Mouse (Mus musculus) erythroblast, adult 5-6 weeks (primary cell): ENCODE measurements around the gene Dock2. TPM values are rescaled to one million over a fixed set of nuclear protein-coding genes. Genes with fewer than 3 reads are reported as not detected.

Source experiments
- ATAC-seq: replicated peaks from 2 replicates; pipeline ENCODE4 v1.8.0; 2016; ENCODE audit warnings: moderate number of reproducible peaks, mild to moderate bottlenecking, moderate TSS enrichment, inconsistent platforms; ENCODE audit not compliant: poor library complexity, low FRiP score, severe bottlenecking
- total RNA-seq, 2 experiments: library from RNA; stranded (forward) in 1 of 2; stranded (reverse) in 1 of 2; fragments of 150-400 nt in 1 of 2; fragments of 200-764, 138-1000 nt in 1 of 2; gene quantifications; 2 replicates each; pipeline versions ENCODE4 v1.2.3 to v1.2.4; 2015 to 2017; ENCODE audit warnings: low replicate concordance in 2 of 2

Gene Dock2
- total RNA-seq, 2 experiments from 2014 or later = 32.6 to 35.9 TPM

DNA sequence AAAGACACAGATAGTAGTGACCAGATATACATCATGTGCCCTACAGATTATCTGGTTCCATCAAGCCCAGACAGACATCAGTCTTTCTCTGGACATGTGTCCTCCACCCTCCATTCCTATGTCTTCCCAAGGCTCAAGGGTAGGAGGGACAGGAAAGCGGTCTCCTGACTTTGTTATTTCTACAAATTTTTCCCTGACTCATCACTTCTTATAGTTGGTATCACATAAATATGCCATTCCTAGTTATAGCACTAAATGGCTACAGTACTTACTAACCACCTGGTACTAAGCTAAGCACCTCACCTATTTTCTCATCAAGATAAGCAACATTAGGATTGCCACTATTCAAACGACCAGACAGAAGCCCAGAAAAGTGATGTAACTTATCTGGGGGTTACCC is 345.3 kb downstream of the Dock2 start:
- ATAC-seq = no peak

GRCm38 (mm10) chr11:34437446-34437845 is 346.2 kb downstream of the Dock2 start:
- no peak for ATAC-seq

DNA sequence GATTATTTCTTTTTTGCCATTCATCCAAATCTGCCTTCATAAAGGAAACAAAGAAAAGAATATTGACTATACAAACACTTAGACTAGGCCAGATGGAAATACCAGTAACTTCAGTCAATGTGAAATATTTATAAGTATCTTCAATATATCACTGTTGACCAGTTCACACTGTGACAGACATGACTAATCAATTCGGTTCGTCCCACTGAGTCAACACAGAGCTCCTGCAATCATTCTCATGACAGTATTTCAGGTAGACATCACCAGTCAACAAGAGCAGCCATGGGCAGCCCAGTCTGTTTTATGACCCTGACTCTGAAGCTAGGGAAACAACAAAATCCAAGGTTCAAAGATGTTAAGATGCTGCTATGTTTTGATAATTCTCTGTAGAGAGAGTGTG is 351.7 kb downstream of the Dock2 start:
- ATAC-seq = no peak

DNA sequence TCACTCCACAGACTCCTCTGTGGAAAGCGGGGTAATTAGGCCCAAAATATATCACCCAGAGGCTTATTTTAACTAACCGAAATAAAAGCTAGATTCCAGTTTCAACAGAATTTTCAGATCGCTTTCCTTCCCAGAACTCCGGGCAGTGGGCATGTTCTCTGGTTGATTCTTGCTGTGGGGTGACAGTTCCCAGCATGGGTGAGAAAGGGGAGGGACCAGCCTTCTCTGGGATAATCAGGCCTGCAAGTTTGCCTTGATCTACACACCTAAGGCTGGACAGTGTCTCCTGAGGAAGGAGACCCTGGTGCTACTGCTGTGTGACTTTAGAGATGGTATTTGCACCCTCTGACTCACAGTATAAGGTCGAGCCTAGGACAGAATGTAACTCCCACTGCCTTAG is 352.3 kb downstream of the Dock2 start:
- no peak for ATAC-seq

GRCm38 (mm10) chr11:34430940-34431339 is 352.8 kb downstream of the Dock2 start:
- no peak for ATAC-seq

- no peak for ATAC-seq
These were observed 356.5 kb downstream of the Dock2 start for GRCm38 (mm10) chr11:34427212-34427611.

DNA sequence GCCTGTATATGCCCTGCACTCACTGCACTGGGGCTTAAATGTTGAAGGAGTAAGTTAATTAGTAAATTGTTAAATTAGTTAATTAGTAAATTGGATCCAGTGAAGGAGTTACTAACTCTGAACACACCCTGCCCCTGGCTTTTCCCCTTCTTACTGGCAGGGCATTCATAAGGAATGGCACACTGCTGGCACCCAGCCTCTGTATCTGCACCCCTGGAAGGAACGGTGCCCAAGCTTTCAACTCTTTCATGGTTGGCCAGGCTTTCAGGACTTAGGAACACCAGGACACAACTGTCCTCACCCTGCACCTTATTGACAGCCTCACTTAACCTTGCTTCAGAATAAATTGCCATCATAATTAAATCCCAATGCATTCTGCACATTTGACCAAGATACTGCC is 359.1 kb downstream of the Dock2 start:
- no peak for ATAC-seq

DNA sequence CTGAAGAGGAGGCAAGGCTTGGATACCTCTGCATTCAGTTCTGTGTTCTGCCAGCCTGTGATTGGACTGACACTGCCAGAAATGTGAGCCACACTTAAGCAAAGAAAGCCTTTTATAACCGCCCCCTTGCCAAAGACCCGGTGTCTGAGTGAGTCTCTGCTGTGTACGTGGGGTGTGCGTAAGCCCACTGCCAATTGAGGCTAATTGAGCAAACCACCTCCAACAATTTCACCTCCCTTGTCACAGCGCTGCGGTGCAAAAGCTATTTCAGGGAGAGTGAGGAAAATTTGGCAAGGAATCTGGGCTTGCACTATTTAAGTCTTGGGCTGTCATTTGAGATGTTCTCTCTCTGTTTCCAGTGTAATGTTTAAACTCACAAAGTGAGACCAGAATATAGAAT is 362.6 kb downstream of the Dock2 start:
- no peak for ATAC-seq

DNA sequence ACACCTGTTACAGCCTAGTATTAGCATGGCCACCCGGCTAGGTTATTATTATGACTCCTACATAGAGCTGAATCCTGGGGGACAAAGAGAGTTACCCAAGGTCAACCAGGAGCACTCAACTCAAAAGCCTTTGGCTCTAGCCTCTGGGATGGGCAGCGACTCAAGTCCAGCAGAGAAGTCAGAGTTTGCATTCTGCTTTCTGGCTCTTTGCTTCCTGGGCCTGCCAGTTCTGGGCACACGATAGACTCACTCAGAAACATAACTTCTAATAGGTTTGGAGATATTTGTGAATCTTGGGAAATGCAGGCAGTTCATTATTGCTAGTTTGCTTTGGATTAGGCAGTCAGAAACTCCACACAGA is 367.1 kb downstream of the Dock2 start:
- no peak for ATAC-seq

DNA sequence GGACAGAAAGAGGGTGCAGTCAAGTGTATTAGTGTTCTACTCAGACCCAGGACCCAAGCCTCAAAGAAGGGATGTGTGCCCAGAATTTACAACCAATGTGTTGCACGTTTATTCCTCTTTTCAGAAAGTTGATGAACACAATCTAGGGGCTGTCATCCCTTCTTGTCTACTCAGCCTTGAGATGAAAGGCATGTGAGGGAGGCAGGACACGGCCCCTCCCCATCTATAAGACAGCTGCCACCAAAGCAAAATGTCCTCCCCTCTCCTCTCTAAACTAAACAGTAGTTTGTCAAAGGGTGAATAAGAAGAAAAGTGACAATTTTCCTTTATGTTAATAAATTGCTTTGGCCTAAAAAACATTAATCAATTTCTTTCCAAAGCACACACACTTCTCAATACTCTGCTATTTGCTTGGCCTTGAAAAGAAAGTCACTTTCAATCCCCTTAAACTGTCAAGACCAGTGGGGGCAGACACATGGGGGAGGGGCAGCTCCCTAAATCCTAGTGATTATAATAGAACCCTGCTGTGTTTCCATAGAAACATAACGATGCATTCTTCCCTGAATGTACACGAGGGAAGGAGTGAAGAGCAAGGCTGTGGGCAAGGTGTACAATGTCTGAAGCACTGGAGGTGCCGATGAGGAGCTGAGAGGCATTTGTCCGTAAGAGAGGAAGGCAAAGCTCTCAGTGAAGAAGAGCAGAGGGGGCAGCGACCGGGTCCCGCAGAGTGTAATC is 367.6 kb downstream of the Dock2 start:
- ATAC-seq = no peak

GRCm38 (mm10) chr11:34406850-34407249 is 376.8 kb downstream of the Dock2 start:
- no peak for ATAC-seq

DNA sequence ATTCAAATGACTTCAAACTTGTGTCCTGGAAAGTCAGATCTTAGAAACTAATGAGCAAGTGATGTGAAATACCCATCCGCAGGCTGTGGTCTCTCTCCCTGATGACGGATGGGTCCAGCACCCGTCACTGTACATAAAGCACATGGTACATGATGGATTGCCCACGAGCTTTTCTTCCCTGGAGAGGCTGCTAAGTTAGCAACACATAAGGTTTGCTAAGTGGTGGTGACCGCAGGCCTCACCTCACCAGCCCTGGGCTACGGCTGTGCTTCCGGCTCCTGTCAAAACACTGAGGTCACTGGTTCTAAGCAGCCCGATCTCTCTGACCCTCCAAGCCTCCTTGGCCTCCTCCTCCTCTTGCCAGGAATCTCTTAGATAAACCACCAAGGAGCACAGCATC is 377.4 kb downstream of the Dock2 start:
- ATAC-seq = no peak

DNA sequence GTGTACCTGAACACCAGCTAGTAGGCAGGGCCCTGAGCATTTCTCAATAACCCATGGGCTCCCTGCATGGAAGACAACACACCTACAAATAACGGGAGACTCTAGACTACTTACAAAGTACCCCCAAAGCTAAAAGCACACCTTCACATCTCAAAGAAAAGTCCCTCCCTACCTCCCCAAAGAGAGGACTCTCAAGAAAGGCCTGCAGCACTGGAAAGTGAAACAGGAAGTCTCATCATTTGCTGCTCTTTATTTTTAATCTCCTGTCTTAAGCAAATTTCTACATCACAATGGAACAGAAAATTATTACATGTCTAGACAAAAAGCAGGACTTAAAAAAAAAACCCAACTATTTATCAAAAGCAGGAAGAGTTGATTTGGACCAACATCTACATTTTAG is 378.4 kb downstream of the Dock2 start:
- no peak for ATAC-seq

GRCm38 (mm10) chr11:34401343-34401742 is 382.3 kb downstream of the Dock2 start:
- no peak for ATAC-seq

DNA sequence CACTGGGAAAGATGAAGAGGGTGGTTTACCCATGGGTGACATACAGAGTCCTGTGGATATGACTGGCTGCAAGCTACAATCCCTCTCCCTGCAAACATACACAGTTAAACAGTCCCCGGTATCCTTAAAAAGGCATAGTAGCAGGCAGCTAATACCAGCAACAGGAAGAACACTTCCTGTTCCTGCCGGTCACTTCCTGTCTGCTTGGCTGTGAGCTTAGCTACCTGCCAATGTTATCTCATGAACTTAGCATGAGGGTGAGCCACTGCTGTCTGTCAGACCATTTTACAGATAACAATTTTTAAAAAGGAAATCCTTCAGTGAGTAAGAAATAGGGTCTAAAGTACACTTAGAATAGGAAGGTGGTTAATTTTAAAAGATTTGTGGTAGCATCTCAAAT is 385.1 kb downstream of the Dock2 start:
- ATAC-seq = no peak

DNA sequence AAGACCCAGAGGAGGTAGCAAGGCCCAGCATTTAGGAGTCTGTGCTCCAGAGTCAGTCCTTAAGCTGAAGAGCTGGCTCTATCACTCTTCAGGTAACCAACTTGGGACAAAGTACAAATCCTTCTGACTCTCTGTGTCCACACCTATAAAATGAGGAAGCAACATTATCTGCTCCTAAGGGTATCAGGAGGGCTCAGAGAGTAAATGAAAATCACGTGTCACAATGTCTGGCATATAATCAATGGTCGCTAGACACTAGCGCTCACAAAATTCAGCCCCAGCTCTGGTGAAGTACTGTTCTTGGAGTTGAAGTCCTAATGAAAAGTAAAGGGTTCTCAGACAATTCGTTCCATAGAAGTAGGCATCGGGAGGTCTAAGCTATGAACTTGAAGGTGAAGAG is 386.0 kb downstream of the Dock2 start:
- no peak for ATAC-seq

GRCm38 (mm10) chr11:34395802-34396201 is 387.9 kb downstream of the Dock2 start:
- ATAC-seq = no peak

DNA sequence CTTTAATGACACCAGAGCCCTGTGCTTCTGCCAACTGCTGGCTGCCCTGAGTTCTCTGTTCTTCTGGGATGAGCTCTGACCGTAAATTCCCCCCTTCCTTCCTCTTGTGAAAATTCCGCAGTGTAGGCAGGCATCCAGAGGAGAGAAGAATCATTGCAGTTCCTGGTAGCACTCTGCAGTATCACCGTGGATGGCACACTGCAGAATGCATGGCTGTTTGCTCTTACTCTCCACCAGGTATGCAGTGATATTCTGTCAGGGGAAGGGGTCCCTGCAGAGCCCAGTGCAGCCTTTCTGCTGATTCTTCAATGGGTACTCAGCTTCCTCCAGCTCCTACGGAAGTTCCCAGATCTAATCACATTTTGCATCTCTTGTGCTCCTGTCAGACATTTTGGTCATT is 391.6 kb downstream of the Dock2 start:
- no peak for ATAC-seq

DNA sequence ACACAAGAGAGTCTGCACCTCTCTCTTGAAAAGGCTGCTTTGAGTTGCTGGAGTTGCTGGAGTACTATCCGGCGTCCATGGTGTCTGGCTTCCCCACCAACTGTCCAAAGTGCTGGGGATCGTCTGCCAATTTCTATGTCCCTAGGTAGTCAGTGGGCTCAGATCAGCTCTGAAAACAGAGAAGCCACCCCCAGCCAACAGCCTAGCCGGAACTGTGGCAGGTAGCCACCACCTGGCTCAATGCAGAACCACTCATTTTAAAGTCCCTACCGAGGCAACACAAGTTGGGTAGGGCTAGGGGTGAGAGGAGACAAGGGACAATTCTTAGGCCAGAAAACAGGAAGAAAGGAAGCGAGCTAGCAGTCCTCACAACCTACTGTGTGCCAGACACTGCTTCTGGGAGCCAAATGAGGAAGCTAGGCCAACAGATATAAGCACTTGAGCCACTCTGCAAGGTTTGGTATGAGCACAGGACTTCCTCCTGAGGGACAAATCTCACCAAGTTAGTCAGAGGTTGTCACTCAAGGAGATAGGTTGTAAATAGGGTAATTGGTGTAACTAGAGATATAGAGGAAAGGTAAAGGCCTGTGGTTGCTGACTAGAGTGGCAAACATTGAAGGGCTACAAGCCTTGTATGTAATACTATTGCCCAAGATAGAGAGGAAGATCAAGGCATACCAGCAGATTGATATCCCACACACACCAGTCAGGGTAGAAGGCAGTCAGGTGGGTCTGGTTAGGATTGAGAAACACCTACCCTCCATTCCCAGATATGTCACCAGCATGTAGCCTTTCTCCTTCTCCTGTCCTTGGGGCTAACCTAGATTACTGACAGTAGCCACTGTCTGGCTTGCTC is 394.2 kb downstream of the Dock2 start:
- no peak for ATAC-seq

DNA sequence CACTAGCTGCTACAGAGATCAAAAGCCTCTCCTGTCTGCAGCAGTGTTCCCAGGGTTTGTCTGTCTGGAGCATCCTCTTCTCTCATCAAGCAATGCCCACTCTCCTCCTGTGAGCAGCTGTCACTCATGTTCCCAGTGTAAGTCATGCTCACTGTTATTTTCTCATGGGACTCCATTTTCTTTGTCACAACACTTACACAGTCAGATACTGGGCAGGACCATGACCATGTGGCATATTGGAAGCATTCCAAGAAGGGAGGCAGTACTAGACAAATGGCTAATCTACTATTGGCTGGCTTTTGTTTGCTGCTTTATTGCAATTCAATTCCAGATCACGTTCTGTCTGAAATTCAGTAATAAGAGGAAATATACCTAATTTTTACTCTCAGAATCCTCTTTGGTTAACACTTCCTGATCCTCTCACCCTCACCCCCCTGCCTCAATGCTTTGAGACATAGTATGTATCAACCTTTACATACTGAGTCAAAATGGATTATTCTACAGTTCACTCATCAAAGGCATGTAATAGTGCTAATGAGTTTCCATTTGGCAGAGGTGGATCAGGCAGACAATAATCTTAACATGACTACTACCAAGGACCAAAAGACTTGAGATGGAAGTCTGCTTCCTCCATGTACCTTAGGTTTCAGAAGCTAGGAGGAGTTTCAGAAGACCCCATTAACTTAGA is 398.5 kb downstream of the Dock2 start:
- ATAC-seq = no peak

DNA sequence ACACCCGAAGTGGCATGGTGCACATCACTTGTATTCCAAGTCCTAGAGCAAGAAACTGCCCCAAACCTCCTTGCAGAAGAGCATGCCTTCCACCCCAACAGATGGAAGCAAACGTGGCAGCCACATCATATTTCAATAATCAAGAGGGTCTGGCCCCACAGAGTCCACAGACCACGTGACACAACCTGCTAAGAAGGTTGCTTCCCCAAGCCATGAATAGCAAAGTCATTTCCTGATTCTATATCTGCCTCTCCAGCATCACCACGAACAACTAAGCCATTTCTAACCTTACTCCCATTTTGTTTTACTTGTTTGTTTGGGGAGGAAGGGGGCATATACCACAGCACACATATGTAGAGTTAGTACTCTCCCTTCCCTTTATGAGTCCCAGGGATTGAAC is 399.5 kb downstream of the Dock2 start:
- ATAC-seq = no peak
